Mouse (Mus musculus) testis, adult 2 months (tissue): ENCODE measurements around the gene BC028528.

Experiments used
- CTCF ChIP-seq: fragments of 200-500 bp; IDR thresholded peaks from 2 replicates; pipeline ENCODE4 v1.5.1; 2012; ENCODE audit warnings: low read depth, mild to moderate bottlenecking, inconsistent platforms, low read length, moderate library complexity; ENCODE audit not compliant: control insufficient read depth, insufficient read depth, insufficient replicate concordance
- POLR2A ChIP-seq: fragments of 200-500 bp; IDR thresholded peaks from 2 replicates; pipeline ENCODE4 v1.6.1; 2012; ENCODE audit warnings: low read depth, mild to moderate bottlenecking, inconsistent platforms, low read length, moderate library complexity; ENCODE audit not compliant: control insufficient read depth

DNA sequence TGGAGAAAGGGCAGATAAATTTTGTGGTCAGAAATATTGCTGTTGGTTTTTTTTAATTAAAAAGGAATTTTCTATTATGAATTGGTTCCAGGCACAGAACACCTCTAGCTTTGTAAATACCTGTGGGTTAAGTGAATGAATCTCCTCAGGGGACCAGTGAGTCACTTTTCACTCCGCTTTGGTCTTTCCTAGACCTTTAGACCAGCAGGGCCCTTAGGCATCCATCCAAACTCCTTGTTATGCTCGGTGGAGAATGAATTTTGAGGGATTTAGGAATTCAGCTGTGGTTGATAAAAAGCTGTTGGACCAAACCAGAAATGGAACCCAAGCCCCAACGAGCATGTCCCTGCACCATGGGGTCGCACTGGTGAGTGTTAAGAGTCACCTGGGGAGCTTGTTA is 15.8 kb upstream of the BC028528 start:
- TF ChIP-seq CTCF: no peak
- no peak for TF ChIP-seq POLR2A
